ENCODE assay signal across 8 mouse cellular contexts in genomic region chr3:88532689-88533511, GRCm38 (mm10). TPM values are rescaled to one million over a fixed set of nuclear protein-coding genes. Genes with fewer than 3 reads are reported as not detected.
A peak's percentile ranks its signal among the peaks of the same experiment; 100 is the strongest.
DNase-seq lines count a peak whose midpoint lies in the region; ATAC-seq and TF ChIP-seq lines count a peak whose summit lies in the region.

No protein-coding gene starts in this region.

- peak overlapping the region; percentile 99 for H3K4me2 ChIP-seq in forebrain, embryonic 13.5 days
- peak overlapping the region; percentile 94 for H3K4me2 ChIP-seq in limb, embryonic 12.5 days
- H3K4me2 ChIP-seq in neural tube, embryonic 12.5 days (replicated peaks), result peak overlapping the region; percentile 89

- peak overlapping the region; percentile 91; the same call in 1 of the 2 replicates for H3K4me3 ChIP-seq in kidney, adult 2 months (ENCODE audit: insufficient read depth, low read depth, low read length)
- H3K4me3 ChIP-seq in forebrain, embryonic 13.5 days, result peak overlapping the region; percentile 97
- peak overlapping the region; percentile 75 for H3K4me3 ChIP-seq in limb, embryonic 12.5 days (replicated peaks)
- H3K4me3 ChIP-seq in neural tube, embryonic 12.5 days, result peak overlapping the region; percentile 73

- H3K36me3 ChIP-seq in kidney, adult 2 months (ENCODE audit: control insufficient read depth, insufficient read depth, low read length), result no peaks in the 10 kb centered on the region
- peaks cover 33% of the 10 kb centered on the region for H3K36me3 ChIP-seq in forebrain, embryonic 13.5 days (ENCODE audit: poor library complexity, severe bottlenecking)
- H3K36me3 ChIP-seq in limb, embryonic 12.5 days, result peaks cover 37% of the 10 kb centered on the region
- peaks cover 26% of the 10 kb centered on the region for H3K36me3 ChIP-seq in neural tube, embryonic 12.5 days

- H3K27ac ChIP-seq in kidney, adult 2 months (ENCODE audit: insufficient read depth, low read depth, low read length), result no peak overlapping the region
- peak overlapping the region; percentile 99 for H3K27ac ChIP-seq in forebrain, embryonic 13.5 days
- peak overlapping the region; percentile 99 for H3K27ac ChIP-seq in limb, embryonic 12.5 days
- peak overlapping the region; percentile 94 for H3K27ac ChIP-seq in neural tube, embryonic 12.5 days

- no peaks in the 10 kb centered on the region for H3K27me3 ChIP-seq in kidney, adult 2 months (replicated peaks; ENCODE audit: control insufficient read depth, insufficient read depth, low read length)
- no peaks in the 10 kb centered on the region for H3K27me3 ChIP-seq in forebrain, embryonic 13.5 days
- no peaks in the 10 kb centered on the region for H3K27me3 ChIP-seq in limb, embryonic 12.5 days
- H3K27me3 ChIP-seq in neural tube, embryonic 12.5 days (replicated peaks), result no peaks in the 10 kb centered on the region

- TF ChIP-seq CTCF in kidney, adult 2 months (conservative IDR thresholded peaks at IDR 0.05; ENCODE audit: insufficient read depth, insufficient read length, low read depth, low read length), result no peak

- peak; percentile 55 for ATAC-seq in forebrain, embryonic 13.5 days
- no peak; the same call in 1 of the 2 replicates for ATAC-seq in limb, embryonic 12.5 days (ENCODE audit: insufficient number of reproducible peaks, insufficient read depth, low FRiP score, low TSS enrichment, low read depth)
- peak; percentile 21; the same call in 1 of the 2 replicates for ATAC-seq in neural tube, embryonic 12.5 days (ENCODE audit: low FRiP score, low read depth)

- DNase-seq in kidney, adult 2 months, result no peak
- DNase-seq in kidney, postnatal 36 days, result no peak
- DNase-seq in NIH3T3 (ENCODE audit: low read depth), result peak; percentile 34
- DNase-seq in spleen, postnatal 10 days (ENCODE audit: low spot score in 2 of 2), result no peak
- no peak for DNase-seq in adrenal gland, adult 18-20 months (ENCODE audit: low spot score in 2 of 2)

- no peak for TF ChIP-seq POLR2A in kidney, adult 2 months (IDR thresholded peaks at IDR 0.05; ENCODE audit: low read depth, low read length)

- WGBS in kidney, adult 2 months, result 11% methylated on average over 39 of the region's 40 CpGs
- 0% methylated on average over 38 of the region's 40 CpGs for WGBS in forebrain, embryonic 13.5 days
- under 1% methylated on average over 39 of the region's 40 CpGs for WGBS in limb, embryonic 12.5 days
- under 1% methylated on average over 40 of the region's 40 CpGs for WGBS in neural tube, embryonic 12.5 days

- peaks cover 17% of the 10 kb centered on the region; the same call in 1 of the 2 replicates for H3K4me1 ChIP-seq in kidney, adult 2 months (ENCODE audit: control insufficient read depth, insufficient read depth, low read length)
- peaks cover 69% of the 10 kb centered on the region for H3K4me1 ChIP-seq in forebrain, embryonic 13.5 days
- H3K4me1 ChIP-seq in limb, embryonic 12.5 days (replicated peaks), result peaks cover 60% of the 10 kb centered on the region
- H3K4me1 ChIP-seq in neural tube, embryonic 12.5 days, result peaks cover 67% of the 10 kb centered on the region

- no peaks in the 10 kb centered on the region for H3K9me3 ChIP-seq in forebrain, embryonic 13.5 days (replicated peaks)
- no peaks in the 10 kb centered on the region for H3K9me3 ChIP-seq in limb, embryonic 12.5 days
- H3K9me3 ChIP-seq in neural tube, embryonic 12.5 days, result no peaks in the 10 kb centered on the region

- peak overlapping the region; percentile 100 for H3K9ac ChIP-seq in forebrain, embryonic 13.5 days
- peak overlapping the region; percentile 97 for H3K9ac ChIP-seq in limb, embryonic 12.5 days (replicated peaks)
- H3K9ac ChIP-seq in neural tube, embryonic 12.5 days, result peak overlapping the region; percentile 98

RNA-seq across cellular contexts. Expression of gene Mex3a, which starts 0.7 kb away (rescaled TPM):
- 0.61 and 0.63 TPM in 2 replicates for polyA plus RNA-seq in kidney, adult 2 months (2012; rRNA removed)
- 51.5 and 52.6 TPM in 2 replicates for polyA plus RNA-seq in forebrain, embryonic 13.5 days (2015; fragmentation: Nextera tagmentation; extraction: Ambion mirVana)
- polyA plus RNA-seq in limb, embryonic 12.5 days (2016; fragmentation: Nextera tagmentation; extraction: Ambion mirVana), result 37.4 and 38.0 TPM in 2 replicates
- polyA plus RNA-seq in neural tube, embryonic 12.5 days (2016; fragmentation: Nextera tagmentation; extraction: Ambion mirVana), result 41.9 and 43.3 TPM in 2 replicates
- total RNA-seq in adrenal gland, adult 18-20 months (2021), result 1 to 10 TPM; 2.6 to 3.3 TPM

RNA-seq across cellular contexts. Expression of gene Rab25, which starts 15.2 kb away (rescaled TPM):
- 50.1 and 50.9 TPM in 2 replicates for polyA plus RNA-seq in kidney, adult 2 months (2012; rRNA removed)
- polyA plus RNA-seq in forebrain, embryonic 13.5 days (2015; fragmentation: Nextera tagmentation; extraction: Ambion mirVana), result not detected in 2 replicates
- polyA plus RNA-seq in limb, embryonic 12.5 days (2016; fragmentation: Nextera tagmentation; extraction: Ambion mirVana), result 2.6 and 3.5 TPM in 2 replicates
- 0.29 and 0.57 TPM in 2 replicates for polyA plus RNA-seq in neural tube, embryonic 12.5 days (2016; fragmentation: Nextera tagmentation; extraction: Ambion mirVana)
- not detected for total RNA-seq in adrenal gland, adult 18-20 months (2021)

RNA-seq across cellular contexts. Expression of gene Lamtor2, which starts 20.0 kb away (rescaled TPM):
- 247 and 277 TPM in 2 replicates for polyA plus RNA-seq in kidney, adult 2 months (2012; rRNA removed)
- 170 and 180 TPM in 2 replicates for polyA plus RNA-seq in forebrain, embryonic 13.5 days (2015; fragmentation: Nextera tagmentation; extraction: Ambion mirVana)
- 134 and 139 TPM in 2 replicates for polyA plus RNA-seq in limb, embryonic 12.5 days (2016; fragmentation: Nextera tagmentation; extraction: Ambion mirVana)
- 143 and 145 TPM in 2 replicates for polyA plus RNA-seq in neural tube, embryonic 12.5 days (2016; fragmentation: Nextera tagmentation; extraction: Ambion mirVana)
- 100 to 1,000 TPM; 156 to 164 TPM for total RNA-seq in adrenal gland, adult 18-20 months (2021)

RNA-seq across cellular contexts. Expression of gene Ubqln4, which starts 20.7 kb away (rescaled TPM):
- polyA plus RNA-seq in kidney, adult 2 months (2012; rRNA removed), result 59.9 and 63.5 TPM in 2 replicates
- polyA plus RNA-seq in forebrain, embryonic 13.5 days (2015; fragmentation: Nextera tagmentation; extraction: Ambion mirVana), result 43.5 and 47.5 TPM in 2 replicates
- 62.6 and 67.0 TPM in 2 replicates for polyA plus RNA-seq in limb, embryonic 12.5 days (2016; fragmentation: Nextera tagmentation; extraction: Ambion mirVana)
- 60.0 and 61.6 TPM in 2 replicates for polyA plus RNA-seq in neural tube, embryonic 12.5 days (2016; fragmentation: Nextera tagmentation; extraction: Ambion mirVana)
- total RNA-seq in adrenal gland, adult 18-20 months (2021), result 10 to 100 TPM; 72.9 to 96.6 TPM

RNA-seq across cellular contexts. Expression of gene Lmna, which starts 23.1 kb away (rescaled TPM):
- 55.2 and 73.2 TPM in 2 replicates for polyA plus RNA-seq in kidney, adult 2 months (2012; rRNA removed)
- polyA plus RNA-seq in forebrain, embryonic 13.5 days (2015; fragmentation: Nextera tagmentation; extraction: Ambion mirVana), result 12.1 and 15.5 TPM in 2 replicates
- 51.8 and 56.4 TPM in 2 replicates for polyA plus RNA-seq in limb, embryonic 12.5 days (2016; fragmentation: Nextera tagmentation; extraction: Ambion mirVana)
- 27.6 and 27.9 TPM in 2 replicates for polyA plus RNA-seq in neural tube, embryonic 12.5 days (2016; fragmentation: Nextera tagmentation; extraction: Ambion mirVana)
- 100 to 1,000 TPM; 106 to 137 TPM for total RNA-seq in adrenal gland, adult 18-20 months (2021)

Comparison
In these comparisons a context has a peak if more than half of its experiments do, and no peak if none do; other contexts are left out.
1. RNA of gene Mex3a, which starts 0.7 kb away (polyA plus RNA-seq): 51.5 to 52.6 TPM in forebrain, embryonic 13.5 days, 41.9 to 43.3 TPM in neural tube, embryonic 12.5 days and 37.4 to 38.0 TPM in limb, embryonic 12.5 days; 0.61 to 0.63 TPM in kidney, adult 2 months; every median in the first group is over 10 times any median in the second.
2. RNA of gene Rab25, which starts 15.2 kb away (polyA plus RNA-seq): 50.1 to 50.9 TPM in kidney, adult 2 months; 2.6 to 3.5 TPM in limb, embryonic 12.5 days, 0.29 to 0.57 TPM in neural tube, embryonic 12.5 days and not detected in forebrain, embryonic 13.5 days; every median in the first group is over 10 times any median in the second.
3. Peak in every context shown above with its lines, with median percentiles within 50 percentile points of each other: H3K4me3 ChIP-seq, H3K4me2 ChIP-seq and H3K9ac ChIP-seq.